Mouse (Mus musculus) adrenal gland, adult 2 months (tissue): ENCODE measurements around the gene Cd68. TPM values are rescaled to one million over a fixed set of nuclear protein-coding genes. Genes with fewer than 3 reads are reported as not detected.
A peak's percentile ranks its signal among the peaks of the same experiment; 100 is the strongest.

Source experiments
- DNase-seq: peaks from one replicate; pipeline ENCODE4 v3.0.0; 2021
- polyA plus RNA-seq: library from polyadenylated mRNA; depleted of rRNA; stranded (reverse); fragments of >200 nt; gene quantifications from 2 replicates; pipeline ENCODE4 v1.2.3, GENCODE M21; 2012
- total RNA-seq, 2 experiments: library from RNA; stranded (reverse); gene quantifications; 2 replicates each; pipeline ENCODE4 v1.2.3; 2021

The Cd68 gene
- total and polyA plus RNA-seq, 3 experiments, result 16.8 to 53.0 (median 36.9) TPM

DNA sequence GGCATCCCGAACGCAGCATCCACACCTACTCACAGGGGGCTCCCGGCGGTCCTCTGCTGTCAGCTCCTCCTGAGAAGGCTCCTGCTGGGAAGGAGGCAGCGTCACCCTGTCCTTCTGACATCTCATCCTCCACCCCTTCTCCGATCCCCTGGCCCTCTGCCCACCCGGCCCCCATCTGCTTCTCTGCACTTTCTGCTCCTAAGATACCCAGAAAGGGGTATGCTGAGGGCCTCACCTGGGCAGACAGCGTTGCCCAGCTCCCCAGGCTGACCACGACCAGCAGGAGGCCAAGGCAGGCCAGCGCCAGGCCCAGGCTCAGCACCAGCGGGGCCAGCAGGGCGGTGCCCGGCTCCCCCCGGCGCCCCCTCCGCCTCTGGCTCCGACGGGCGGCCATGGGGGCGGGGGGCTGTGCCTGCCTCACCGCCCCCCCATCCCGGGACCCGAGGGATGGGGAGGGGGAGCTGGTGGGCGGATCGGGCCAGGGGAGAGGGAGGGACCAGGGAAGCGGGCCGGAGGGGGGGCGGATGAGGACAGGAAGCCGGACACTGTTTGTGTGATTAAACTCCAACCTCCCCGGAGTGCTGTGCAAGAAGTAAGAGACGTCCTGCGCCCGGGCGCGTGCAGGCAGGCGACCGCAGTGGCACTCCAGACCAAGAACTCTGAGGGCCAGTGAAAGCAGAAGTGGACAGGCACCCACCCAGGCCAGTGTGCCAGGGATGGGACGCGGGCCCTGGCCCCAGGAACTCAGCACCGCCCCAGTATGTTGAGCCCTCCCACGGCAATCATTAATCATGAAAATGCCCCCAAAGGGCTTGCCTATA, 29.6 kb upstream of the Cd68 start, which contains the start of the genes Tnfsf12 and Tnfsfm13:
TSS of gene Tnfsf12 (minus strand) at position 489 of the 821 bp plus-strand sequence.
TSS of gene Tnfsfm13 (minus strand) at position 738 of the 821 bp plus-strand sequence.
- DNase-seq, result peak; percentile 89

DNA sequence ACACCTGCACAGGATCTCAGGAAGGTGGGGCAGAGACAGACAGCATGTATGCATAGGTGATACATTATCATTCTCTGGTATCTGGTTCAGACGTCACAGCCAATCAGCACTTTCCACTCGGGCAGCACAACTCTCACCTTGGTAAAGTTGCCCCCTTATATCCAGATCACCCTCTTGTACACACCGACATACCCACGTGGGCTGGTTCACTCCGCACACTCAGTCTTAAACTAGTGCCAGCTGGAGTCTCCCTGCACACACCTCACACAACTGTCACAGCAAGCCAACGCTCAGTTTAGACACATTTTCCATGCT, 29.1 kb upstream of the Cd68 start:
- no peak for DNase-seq

DNA sequence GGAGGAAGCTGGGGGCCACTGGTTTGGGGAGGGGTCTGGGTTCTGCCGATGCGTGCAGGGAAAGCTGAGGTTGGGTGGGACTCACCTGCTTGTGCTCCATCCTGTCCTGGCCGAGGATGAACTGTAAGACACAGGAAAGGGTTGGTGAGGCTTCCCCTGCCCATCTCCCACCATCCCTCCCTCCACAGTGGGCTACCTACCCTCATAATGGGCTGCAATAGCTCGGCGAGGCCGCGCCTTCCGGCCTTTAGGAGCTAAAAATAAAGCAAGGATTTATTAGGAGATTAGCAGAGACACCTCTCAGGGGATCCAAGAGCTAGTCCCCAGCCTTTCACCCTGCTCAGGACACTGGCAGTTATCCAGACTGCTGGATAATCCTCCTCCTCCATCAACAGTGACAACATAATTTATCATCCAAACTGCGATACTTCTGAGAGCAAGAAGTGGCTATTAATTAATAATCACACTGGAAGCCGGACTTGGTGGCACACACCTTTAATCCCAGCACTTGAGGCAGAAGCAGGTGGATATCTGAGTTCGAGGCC, 27.5 kb upstream of the Cd68 start:
- no peak for DNase-seq

DNA sequence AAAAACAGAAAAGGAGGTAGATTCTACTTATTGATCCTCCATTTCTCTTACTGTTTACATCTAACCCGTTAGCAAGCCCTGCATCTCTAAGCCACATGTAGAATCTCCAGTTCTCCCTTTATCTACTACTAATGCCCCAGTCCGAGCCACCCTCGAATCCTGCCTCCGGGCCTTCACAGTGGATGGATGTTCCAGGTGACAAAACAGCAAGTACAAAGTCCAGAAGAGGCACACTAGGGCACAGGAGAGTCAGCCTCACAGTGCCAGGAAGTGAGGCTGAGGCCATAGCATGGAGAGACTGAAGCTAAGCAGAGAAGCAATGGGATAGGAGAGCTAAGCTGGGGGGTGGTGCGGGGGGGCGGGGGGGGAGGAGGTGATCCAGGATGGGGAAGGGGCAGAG, 26.9 kb upstream of the Cd68 start:
- no peak for DNase-seq

DNA sequence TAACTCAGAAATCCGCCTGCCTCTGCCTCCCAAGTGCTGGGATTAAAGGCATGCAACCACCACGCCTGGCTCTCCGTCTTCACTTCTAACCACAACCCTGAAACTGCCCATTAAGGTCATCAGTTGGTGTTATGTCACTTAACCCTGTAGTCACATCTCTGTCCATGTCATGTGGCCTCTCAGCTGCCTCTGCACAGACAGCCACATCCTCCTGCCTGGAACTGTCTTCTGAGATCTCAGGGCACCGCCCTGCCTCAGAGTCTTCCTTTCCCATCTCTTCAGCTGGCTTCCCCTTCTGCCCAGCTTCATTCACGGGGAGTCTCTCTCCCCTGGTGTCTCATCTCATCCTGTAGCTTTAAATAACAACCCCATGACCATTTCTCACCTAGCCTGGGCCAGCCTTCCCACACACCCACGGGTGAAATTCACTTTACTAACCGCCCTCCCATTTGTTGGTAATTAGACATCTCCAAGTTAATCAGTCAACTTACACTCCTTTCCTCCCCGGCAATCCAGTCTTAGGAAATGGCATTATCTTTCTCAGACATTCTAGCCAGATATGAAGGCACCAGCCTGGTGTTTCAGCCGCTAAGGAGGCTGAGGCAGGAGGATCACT, 26.4 kb upstream of the Cd68 start:
- DNase-seq, result no peak

DNA sequence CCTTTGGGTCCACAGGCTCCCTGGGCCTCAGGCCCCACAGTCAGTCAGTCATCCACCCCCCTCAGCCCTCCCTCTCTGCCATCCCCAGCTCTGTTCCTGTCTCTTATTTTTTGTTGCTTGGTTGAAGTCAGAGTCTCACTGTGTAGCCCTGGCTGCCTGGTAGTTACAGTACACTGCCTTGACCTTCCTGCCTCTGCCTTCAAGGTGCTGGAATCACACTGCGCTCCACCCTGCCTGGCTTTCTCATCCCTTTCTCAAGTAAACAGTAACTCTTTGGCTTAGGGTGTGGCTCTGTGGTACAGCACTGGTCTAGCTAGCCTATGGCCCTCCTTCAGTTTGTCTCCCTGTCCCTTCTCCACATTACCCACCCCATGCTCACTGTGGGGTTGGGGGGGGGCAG, 23.9 kb upstream of the Cd68 start:
- no peak for DNase-seq

DNA sequence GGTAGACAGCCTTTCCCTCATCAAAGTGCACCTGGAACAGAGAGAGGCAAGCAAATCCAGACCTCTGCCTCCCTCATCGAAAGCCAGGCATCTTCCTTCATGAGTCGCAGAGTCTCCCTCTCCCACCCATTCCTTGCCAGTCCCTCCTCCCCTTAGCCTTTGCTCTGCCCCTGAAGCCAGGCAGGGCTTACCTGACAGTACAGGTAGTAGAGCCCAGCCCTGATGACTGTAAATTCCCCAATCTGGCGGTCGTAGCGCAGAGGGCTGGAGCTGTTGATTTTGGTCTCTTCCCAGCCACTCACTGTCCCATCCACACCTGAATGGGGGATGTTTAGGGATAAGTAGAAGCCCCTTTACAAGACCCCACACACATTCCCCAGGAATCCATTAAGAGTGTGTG, 21.1 kb upstream of the Cd68 start:
- no peak for DNase-seq

DNA sequence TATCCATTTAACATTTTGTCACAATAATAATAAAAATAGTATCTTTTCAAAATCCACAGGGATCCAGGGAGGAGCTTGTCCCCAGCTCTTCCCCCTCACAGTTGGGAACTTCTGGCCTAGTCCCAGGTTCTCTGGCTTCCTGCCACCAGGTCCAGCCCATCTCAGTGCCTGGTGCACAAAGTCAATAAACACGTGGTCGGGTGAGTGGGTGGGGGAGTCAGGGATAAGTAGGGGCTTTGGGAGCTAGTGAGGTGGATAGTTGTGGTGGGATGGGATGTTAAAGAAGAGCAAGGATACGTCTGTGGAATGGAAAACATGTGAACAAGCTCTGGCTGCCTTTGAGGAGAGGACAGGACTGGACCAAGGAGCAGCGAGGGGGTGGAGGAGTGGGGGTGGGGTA, 20.4 kb upstream of the Cd68 start:
- peak; percentile 64 for DNase-seq

DNA sequence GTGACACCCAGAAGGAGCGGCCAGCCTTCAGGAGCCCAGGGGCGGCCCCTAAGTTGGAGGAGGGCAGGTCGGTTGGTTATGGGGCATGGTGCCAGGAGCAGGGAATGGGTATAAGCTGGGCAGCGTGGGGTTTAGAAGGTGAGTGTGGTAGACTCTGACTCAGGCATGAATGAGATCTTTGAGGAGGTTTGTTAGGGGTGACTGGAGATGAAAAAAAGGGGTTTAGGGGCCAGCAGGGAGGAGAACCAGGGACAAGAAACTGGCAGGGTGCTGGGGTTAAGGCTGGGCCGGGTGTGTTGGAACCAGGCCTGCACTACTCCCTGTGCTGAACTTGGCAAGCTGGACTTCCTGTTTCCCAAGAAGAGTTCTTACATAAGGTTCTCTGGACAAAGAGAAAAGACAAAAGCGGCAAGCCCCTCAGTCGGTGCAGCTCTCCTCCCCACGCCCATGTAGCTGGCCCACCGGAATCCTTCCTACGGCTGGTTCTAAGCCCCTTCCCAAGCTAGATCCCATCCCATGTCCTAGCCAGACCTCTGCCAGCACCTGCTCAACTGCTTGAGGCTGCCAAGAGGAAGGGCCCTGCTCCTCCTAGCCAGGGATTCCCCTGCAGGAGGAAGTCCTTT, 19.7 kb upstream of the Cd68 start, which contains the start of gene Tnfsf13:
TSS of gene Tnfsf13 (minus strand) at position 259 of the 623 bp plus-strand sequence.
- peak; percentile 86 for DNase-seq

DNA sequence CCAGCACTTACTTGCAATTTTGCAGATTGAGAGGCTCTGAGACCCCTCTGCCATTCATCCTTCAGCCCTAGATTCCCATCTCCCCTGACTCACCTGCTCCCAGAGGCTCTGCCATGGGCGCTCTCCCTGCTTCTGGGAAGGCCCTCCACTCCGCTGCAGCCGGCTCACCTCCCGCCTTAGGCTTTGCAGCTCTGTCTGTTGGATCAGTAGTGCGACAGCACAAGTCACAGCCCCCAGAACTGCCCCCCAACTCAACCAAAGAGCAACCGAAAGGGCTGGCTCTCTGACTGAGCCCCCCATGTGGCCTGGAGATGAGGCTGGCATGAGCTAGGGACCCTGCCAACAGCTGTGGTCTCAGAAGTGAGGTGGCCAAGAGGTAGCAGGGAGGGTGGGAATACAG, 19.0 kb upstream of the Cd68 start:
- peak; percentile 21 for DNase-seq

DNA sequence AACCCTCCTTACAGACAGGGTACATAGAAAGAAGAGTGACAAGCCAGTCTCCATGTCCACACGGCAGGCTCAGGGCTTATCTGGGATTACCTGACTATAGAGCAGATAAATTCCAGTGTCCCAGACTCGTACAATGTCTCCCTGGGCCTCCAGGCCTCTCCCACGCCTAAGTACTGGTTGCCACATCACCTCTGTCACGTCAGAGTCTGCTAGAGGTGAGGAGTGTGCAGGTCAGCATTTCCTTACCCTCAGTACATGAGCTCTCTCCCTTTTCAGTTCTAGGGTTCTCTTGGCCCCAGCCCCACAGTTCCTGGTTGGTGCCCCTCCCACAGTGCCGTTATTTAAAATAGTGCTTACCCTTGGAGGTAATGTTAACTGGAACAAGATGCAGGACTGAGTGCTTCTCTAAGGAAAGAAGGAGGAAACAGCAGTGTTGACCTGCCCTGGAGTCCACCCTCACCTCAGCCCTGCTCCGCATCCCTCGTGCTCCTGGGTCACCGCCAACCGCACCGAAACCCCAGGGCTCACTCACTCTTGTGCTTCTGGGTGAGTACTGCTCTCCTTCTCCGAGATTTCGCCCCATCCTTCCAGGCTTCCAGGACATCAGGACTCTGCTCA, 18.3 kb upstream of the Cd68 start:
- no peak for DNase-seq

DNA sequence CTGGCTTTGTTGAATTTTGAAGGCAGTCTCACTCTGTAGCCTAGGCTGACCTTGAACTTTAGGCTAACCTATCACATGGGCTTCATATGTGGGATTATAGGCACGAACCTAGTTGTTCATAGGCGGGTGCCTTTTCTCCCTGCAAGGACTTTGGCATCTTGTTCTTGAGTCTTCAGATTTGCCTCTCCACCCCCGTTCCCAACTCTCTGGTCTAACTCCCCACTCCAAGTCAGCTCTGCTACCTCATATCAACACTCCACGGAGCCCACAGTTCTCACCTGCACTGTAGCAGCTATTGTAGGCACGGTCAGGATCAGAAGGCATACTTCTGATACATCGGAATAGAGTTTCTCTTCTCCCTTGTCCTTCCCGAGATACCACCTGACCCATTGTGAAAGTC, 17.6 kb upstream of the Cd68 start:
- DNase-seq, result no peak

DNA sequence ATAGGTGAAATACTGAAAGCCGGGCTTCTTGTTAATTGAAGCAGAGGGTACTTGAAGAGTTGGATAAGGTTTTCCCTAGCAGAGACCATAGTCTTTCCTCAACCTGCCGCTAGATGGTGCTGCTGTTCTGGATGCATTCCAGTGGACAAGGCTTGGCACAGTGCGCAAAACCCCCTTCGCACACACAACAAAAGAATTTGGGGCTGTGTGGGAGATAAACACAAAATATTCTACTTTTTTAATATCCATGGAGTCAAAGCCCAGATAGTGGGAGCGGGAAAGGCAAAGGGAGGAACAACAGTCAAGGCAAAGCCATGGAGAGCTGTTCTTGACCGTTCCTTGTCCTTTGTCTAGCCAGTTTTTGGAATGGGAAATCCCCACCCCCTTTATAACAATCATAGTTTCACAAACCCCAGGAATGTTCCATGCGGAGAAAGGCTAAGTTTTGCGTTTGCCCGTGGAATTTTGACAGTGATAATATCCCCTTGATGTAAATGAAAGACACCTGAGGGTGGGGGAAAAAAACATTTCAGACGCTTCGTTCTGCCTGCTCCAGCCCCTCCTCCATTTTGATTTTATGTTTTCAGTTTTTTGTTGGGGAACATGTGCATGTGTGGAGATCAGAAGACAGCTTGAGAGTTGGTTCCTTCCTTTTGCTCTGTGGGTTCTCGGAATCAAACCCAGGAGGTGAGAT, 17.0 kb upstream of the Cd68 start:
- peak; percentile 89 for DNase-seq

DNA sequence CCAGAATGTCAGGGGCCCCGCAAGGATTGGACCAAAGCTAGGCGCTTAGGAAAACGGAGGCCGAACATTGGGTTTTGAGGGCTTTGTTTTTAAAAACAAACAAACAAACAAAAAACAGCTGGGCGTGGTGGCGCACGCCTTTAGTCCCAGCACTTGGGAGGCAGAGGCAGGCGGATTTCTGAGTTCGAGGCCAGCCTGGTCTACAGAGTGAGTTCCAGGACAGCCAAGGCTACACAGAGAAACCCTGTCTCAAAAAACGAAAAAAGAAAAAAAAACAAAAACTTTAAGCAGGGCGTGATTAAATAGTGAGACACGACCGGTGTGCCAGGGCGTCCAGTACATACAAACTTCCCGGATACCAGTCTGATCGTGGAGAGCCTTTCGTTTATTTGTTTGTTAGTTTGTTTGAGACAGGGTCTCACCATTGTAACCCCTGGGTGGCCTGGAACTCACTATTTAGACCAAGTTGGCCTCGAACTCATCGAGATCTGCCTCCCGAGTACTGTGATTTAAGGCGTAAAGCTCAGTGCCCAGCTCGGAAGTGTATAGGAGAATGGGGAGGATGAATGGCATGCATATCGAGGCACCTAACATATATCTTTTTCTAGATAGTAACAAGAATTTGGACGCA, 16.4 kb upstream of the Cd68 start:
- no peak for DNase-seq

DNA sequence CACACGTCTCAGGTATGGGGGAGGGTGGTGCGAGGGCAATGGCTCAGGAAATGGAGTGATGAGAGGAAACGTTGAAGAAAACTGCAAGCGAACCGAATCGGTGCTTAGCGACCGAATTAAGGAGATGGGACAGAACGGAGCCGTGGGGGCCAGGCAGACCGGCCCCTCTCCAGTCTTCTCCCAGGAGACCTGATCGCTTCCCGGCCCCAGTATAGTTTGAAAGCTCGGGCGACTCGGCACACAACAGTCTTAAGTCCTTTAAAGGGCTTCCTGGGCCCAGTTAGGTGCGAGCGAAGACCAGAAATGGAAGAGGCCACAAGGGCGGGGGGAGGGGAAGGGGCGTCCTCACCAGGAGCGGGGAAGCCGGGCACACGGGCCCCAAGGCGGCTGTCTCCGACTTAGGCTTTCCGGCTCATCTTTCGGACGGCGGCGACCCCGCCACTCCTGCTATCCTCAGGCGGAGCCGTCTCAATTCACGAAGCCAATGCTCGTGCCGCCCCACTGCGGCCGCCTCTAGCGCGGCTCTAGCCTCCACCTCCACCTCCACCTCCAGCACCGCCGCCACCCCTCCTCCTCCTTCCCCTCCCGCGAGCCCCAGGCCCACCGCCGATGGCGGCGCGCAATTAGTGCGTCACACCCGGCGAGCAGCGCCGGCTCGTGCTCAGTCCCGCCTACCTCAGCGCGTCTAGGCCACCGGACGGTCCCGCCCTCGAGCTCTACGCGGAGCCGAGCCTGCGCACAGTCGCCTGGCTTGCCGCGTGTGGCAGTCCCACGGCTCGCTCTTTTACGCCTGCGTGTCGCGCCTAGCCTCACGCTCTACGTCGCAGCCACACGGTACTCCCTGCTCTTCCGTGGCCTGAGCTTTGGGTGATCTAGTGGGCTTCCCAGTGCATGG, 15.6 kb upstream of the Cd68 start, which contains the start of gene Senp3:
TSS of gene Senp3 (minus strand) at position 771 of the 895 bp plus-strand sequence.
- DNase-seq, result peak; percentile 98

DNA sequence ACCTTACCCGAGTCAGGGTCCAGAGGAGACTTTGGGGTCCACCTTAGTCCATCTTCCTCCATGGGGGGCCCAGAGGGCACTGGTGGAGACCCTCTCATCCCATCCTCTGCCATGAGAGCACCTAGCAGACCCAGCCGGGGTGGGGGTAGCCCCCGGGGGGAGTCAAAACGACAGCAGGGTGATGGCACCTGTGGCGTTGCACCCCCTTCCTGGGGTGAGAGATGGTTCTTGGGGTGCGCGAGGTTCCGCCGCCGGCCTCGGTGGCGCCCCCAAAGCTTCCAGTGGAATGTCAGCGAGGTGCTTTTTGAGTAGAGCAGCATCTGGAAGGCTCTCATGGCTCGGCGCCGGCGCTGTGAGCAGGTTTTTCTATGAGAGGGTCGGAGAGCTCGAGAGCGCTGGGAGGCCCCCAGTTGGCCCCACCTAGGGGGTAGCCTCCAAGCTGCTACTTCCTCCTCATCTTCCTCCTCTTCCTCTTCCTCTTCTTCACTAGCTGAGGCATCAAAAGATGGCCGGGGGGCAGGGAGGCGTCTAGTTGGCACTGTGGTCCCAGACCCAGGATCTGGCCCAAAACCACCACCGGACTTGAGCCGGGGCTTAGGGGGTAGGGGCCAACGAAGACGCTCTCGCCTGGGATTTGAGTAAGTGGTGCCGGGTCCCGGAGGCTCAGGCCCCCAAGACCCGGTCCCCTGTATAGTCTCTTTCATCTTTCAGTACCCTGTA, 14.3 kb upstream of the Cd68 start:
- DNase-seq, result no peak

DNA sequence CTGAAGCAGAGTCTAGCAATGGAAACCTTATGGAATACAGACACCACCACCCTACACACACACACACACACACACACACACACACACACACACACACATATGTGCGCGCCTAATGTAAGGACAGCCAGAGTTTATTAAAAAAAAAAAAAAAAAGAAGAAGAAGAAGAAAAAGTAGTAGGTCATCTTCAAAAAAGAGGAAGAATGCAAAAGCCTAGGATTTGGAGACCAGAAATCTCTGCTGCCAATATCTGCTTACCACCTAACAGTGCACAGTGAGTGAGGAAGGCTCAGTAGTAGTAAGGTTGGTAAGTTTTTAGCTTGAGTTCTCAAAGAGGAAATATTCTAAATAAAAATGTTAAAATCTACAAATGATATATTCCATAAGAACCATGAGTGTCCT, 13.2 kb upstream of the Cd68 start:
- DNase-seq, result no peak

DNA sequence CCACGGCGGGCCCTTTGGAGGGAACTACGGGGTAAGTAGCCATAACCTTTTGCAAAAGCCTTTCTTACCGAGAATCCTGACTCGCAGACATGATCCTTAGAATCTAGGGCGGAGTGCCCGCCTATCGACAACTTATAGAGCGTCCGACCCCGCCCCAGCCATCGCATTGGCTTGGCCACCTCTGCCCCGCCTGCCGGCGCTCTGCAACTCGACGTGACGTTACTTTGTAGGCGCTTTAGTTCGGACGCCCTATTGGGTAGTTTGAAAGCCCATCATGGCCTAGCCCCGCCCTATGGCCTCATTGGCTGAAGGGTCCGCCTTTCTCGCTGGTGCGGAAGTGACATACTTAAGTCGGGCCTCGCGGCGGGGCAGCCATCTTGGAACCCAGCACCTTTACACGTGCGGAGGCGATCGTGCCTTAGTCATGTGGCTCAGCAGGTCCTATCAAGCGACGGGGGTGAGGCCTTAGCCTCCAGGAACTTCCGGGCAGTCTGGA, 6.3 kb upstream of the Cd68 start, which contains the start of gene Eif4a1:
TSS of gene Eif4a1 (minus strand) at position 213 of the 496 bp plus-strand sequence.
- DNase-seq, result peak; percentile 100

DNA sequence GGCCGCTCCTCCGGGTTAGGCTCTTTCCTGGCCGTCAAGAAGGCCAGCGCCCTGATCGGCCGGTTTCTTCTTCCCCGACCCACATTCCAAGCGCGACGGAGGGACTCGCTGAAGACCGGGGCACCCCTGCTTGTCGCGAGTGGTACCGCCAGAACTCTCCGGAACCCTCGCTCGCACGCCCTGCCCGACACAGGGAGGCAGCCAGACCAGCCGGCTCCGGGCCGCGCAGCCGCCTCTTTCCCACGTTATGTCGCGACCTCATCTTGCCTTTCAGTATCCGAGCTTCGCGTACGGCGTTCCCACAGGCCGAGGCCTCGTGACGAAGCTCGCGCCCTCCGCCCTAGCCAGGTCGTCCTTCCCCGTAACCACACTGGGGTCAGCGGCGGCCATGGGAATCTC, 5.8 kb upstream of the Cd68 start:
- no peak for DNase-seq
